In the genomic region with DNA sequence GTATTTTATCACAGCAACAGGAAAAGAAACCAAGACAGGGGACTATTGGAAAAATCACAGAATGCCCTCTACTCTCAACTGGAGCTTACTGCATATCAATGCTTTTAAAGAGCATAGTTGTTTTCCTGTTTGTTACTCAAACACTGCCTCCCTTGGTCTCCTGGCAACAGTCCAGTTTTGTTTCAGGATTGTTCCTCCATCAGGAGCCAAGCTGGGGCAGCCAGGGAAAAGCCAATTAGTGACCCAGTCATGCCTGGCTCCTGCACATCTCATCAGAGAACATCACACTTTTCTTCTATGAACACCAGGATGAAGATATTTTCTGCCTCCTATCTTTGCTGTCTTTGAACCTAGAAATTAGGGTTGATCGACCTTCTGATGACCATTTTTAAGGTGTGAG, we compare ENCODE assay signal across 26 mouse cellular contexts.
DNase-seq lines count a peak whose midpoint lies in the region; ATAC-seq and TF ChIP-seq lines count a peak whose summit lies in the region.
"Had no signal": no experiment of that assay in that cellular context is flagged by ENCODE, and none has a peak within 500 bp of the region (broad histone marks: within the 10 kb centered on the region; RNA-seq: fewer than 3 reads in every experiment).

No protein-coding gene starts in this region.

- H3K9ac ChIP-seq in kidney, embryonic 15.5 days = no peak overlapping the region
- no peak overlapping the region for H3K9ac ChIP-seq in midbrain, embryonic 14.5 days (replicated peaks; ENCODE audit: low read length)
- no peak overlapping the region for H3K9ac ChIP-seq in midbrain, embryonic 15.5 days
- H3K9ac ChIP-seq: embryonic facial prominence, embryonic 15.5 days; forebrain, embryonic 15.5 days; heart, embryonic 13.5 days; hindbrain, embryonic 14.5 days; intestine, embryonic 15.5 days; limb, embryonic 12.5 days; liver, postnatal 0 days; midbrain, embryonic 12.5 days; neural tube, embryonic 13.5 days; stomach, embryonic 15.5 days had no signal

- peak; percentile 24 to 46 for DNase-seq in cerebellum, postnatal 14 days
- peak; percentile 12 for DNase-seq in kidney, adult 2 months
- DNase-seq in midbrain, embryonic 14.5 days = peak; percentile 31
- peak; percentile 69 for DNase-seq in retina, postnatal 1 day
- DNase-seq: adrenal gland, postnatal 36 days; B cell, adult 2 months; gastrocnemius, postnatal 10 days; liver, postnatal 0 days; lung, postnatal 10 days; thymus, postnatal 36 days had no signal

- TF ChIP-seq POLR2A in kidney, adult 2 months (IDR thresholded peaks at IDR 0.05; ENCODE audit: low read depth, low read length) = no peak

- H3K9me3 ChIP-seq in kidney, embryonic 15.5 days (replicated peaks) = no peaks in the 10 kb centered on the region
- H3K9me3 ChIP-seq in midbrain, embryonic 14.5 days (ENCODE audit: control insufficient read depth, low read length) = no peaks in the 10 kb centered on the region
- H3K9me3 ChIP-seq in midbrain, embryonic 15.5 days = no peaks in the 10 kb centered on the region
- H3K9me3 ChIP-seq: embryonic facial prominence, embryonic 15.5 days; forebrain, embryonic 15.5 days; heart, embryonic 13.5 days; intestine, embryonic 15.5 days; limb, embryonic 12.5 days; midbrain, embryonic 12.5 days; neural tube, embryonic 13.5 days; stomach, embryonic 15.5 days had no signal

- H3K4me3 ChIP-seq in kidney, adult 2 months (ENCODE audit: insufficient read depth, low read depth, low read length) = no peak overlapping the region
- H3K4me3 ChIP-seq in kidney, embryonic 15.5 days (replicated peaks) = no peak overlapping the region
- H3K4me3 ChIP-seq in midbrain, embryonic 14.5 days (replicated peaks; ENCODE audit: low read depth, low read length) = no peak overlapping the region
- H3K4me3 ChIP-seq in midbrain, embryonic 15.5 days = no peak overlapping the region
- H3K4me3 ChIP-seq: embryonic facial prominence, embryonic 15.5 days; forebrain, embryonic 15.5 days; heart, embryonic 13.5 days; intestine, embryonic 15.5 days; layer of hippocampus, adult 2 months; limb, embryonic 12.5 days; midbrain, embryonic 12.5 days; neural tube, embryonic 13.5 days; stomach, embryonic 15.5 days had no signal

- 70% methylated on average over 1 of the region's 1 CpGs for WGBS in kidney, adult 2 months
- 81% methylated on average over 1 of the region's 1 CpGs for WGBS in kidney, embryonic 15.5 days
- 68% methylated on average over 1 of the region's 1 CpGs for WGBS in midbrain, embryonic 14.5 days
- WGBS in midbrain, embryonic 15.5 days = 68% methylated on average over 1 of the region's 1 CpGs

- H3K4me2 ChIP-seq in kidney, embryonic 15.5 days = no peak overlapping the region
- no peak overlapping the region for H3K4me2 ChIP-seq in midbrain, embryonic 14.5 days (ENCODE audit: low read length)
- no peak overlapping the region for H3K4me2 ChIP-seq in midbrain, embryonic 15.5 days
- H3K4me2 ChIP-seq: embryonic facial prominence, embryonic 15.5 days; forebrain, embryonic 15.5 days; heart, embryonic 13.5 days; hindbrain, embryonic 14.5 days; intestine, embryonic 15.5 days; limb, embryonic 12.5 days; liver, embryonic 11.5 days; midbrain, embryonic 12.5 days; neural tube, embryonic 13.5 days; stomach, embryonic 15.5 days had no signal

- no peaks in the 10 kb centered on the region for H3K4me1 ChIP-seq in kidney, adult 2 months (ENCODE audit: control insufficient read depth, insufficient read depth, low read length)
- 0 out of 2 replicates have a peak, but pooled peaks cover 2% of the 10 kb centered on the region for H3K4me1 ChIP-seq in kidney, embryonic 15.5 days
- peaks cover 7% of the 10 kb centered on the region; the same call in 1 of the 2 replicates for H3K4me1 ChIP-seq in midbrain, embryonic 14.5 days (ENCODE audit: control insufficient read depth, insufficient read depth, low read length)
- H3K4me1 ChIP-seq in midbrain, embryonic 15.5 days = no peaks in the 10 kb centered on the region
- H3K4me1 ChIP-seq: embryonic facial prominence, embryonic 15.5 days; heart, embryonic 13.5 days; intestine, embryonic 15.5 days; limb, embryonic 12.5 days; stomach, embryonic 15.5 days had no signal

- no peak for ATAC-seq in cerebellum, adult (ENCODE audit: insufficient number of reproducible peaks, low FRiP score, low TSS enrichment)
- ATAC-seq in kidney, embryonic 15.5 days (replicated peaks; ENCODE audit: low FRiP score) = no peak
- ATAC-seq in midbrain, embryonic 14.5 days (ENCODE audit: low FRiP score, low TSS enrichment) = no peak
- ATAC-seq in midbrain, embryonic 15.5 days (replicated peaks) = no peak
- ATAC-seq: forebrain, embryonic 15.5 days; intestine, embryonic 15.5 days; liver, postnatal 0 days; Patski had no signal

- TF ChIP-seq CTCF in kidney, adult 2 months (conservative IDR thresholded peaks at IDR 0.05; ENCODE audit: insufficient read depth, insufficient read length, low read depth, low read length) = no peak

- no peaks in the 10 kb centered on the region for H3K36me3 ChIP-seq in kidney, adult 2 months (ENCODE audit: control insufficient read depth, insufficient read depth, low read length)
- H3K36me3 ChIP-seq in kidney, embryonic 15.5 days = no peaks in the 10 kb centered on the region
- H3K36me3 ChIP-seq in midbrain, embryonic 14.5 days (ENCODE audit: control insufficient read depth, insufficient read depth, low read length) = no peaks in the 10 kb centered on the region
- no peaks in the 10 kb centered on the region for H3K36me3 ChIP-seq in midbrain, embryonic 15.5 days (replicated peaks)
- H3K36me3 ChIP-seq: embryonic facial prominence, embryonic 15.5 days; forebrain, embryonic 15.5 days; G1E; heart, embryonic 13.5 days; intestine, embryonic 15.5 days; limb, embryonic 12.5 days; midbrain, embryonic 12.5 days; neural tube, embryonic 13.5 days; stomach, embryonic 15.5 days had no signal

- H3K27ac ChIP-seq in kidney, adult 2 months (ENCODE audit: insufficient read depth, low read depth, low read length) = no peak overlapping the region
- H3K27ac ChIP-seq in kidney, embryonic 15.5 days = no peak overlapping the region
- no peak overlapping the region for H3K27ac ChIP-seq in midbrain, embryonic 14.5 days (replicated peaks; ENCODE audit: low read depth, low read length)
- H3K27ac ChIP-seq in midbrain, embryonic 15.5 days = no peak overlapping the region
- H3K27ac ChIP-seq: embryonic facial prominence, embryonic 15.5 days; forebrain, embryonic 15.5 days; heart, embryonic 13.5 days; hindbrain, embryonic 14.5 days; intestine, embryonic 15.5 days; layer of hippocampus, adult 2 months; limb, embryonic 12.5 days; midbrain, embryonic 12.5 days; neural tube, embryonic 13.5 days; stomach, embryonic 15.5 days had no signal

- no peaks in the 10 kb centered on the region for H3K27me3 ChIP-seq in kidney, adult 2 months (replicated peaks; ENCODE audit: control insufficient read depth, insufficient read depth, low read length)
- H3K27me3 ChIP-seq in kidney, embryonic 15.5 days = no peaks in the 10 kb centered on the region
- H3K27me3 ChIP-seq in midbrain, embryonic 14.5 days (ENCODE audit: control insufficient read depth, insufficient read depth, low read length) = no peaks in the 10 kb centered on the region
- no peaks in the 10 kb centered on the region for H3K27me3 ChIP-seq in midbrain, embryonic 15.5 days (replicated peaks)
- H3K27me3 ChIP-seq: forebrain, embryonic 15.5 days; heart, embryonic 13.5 days; intestine, embryonic 15.5 days; limb, embryonic 12.5 days; midbrain, embryonic 12.5 days; neural tube, embryonic 13.5 days; Patski; stomach, embryonic 15.5 days had no signal

Comparison
In these comparisons a context has a peak if more than half of its experiments do, and no peak if none do; other contexts are left out.
1. DNase-seq: peak in every context shown above with its lines; median percentile 69 in retina, postnatal 1 day; 35 in cerebellum, postnatal 14 days; 31 in midbrain, embryonic 14.5 days; 12 in kidney, adult 2 months.